Mouse (Mus musculus) lung, postnatal 0 days (tissue): ENCODE data around the gene Rnf157.

Source experiments
- CTCF ChIP-seq: IDR thresholded peaks from 2 replicates; pipeline ENCODE4 v1.5.1; 2016; ENCODE audit warnings: antibody characterized with exemption, mild to moderate bottlenecking
- EP300 ChIP-seq: IDR thresholded peaks from 2 replicates; pipeline ENCODE4 v1.6.1; 2016; ENCODE audit warnings: antibody characterized with exemption, mild to moderate bottlenecking, control low read depth

- TF ChIP-seq CTCF (0 out of 2 replicates have a peak, but pooled peaks have one; percentile 6), EP300 (no peak)
These were observed 107.4 kb downstream of the Rnf157 start for GRCm38 (mm10) chr11:116305423-116305822.
